Mouse (Mus musculus) embryonic facial prominence, embryonic 13.5 days (tissue): ENCODE results near the gene Sys1. TPM values are rescaled to one million over a fixed set of nuclear protein-coding genes. Genes with fewer than 3 reads are reported as not detected.

Source experiments
- ATAC-seq: fragments of 200-750 bp; cut with Nextera tagmentation; 2 replicates; pipeline ENCODE4 v1.8.0; 2017; ENCODE audit warnings: low read depth; ENCODE audit not compliant: insufficient number of reproducible peaks, insufficient read depth, low FRiP score, low TSS enrichment
- H3K27ac ChIP-seq: fragments of 300-500 bp; sonication (generic); 2 replicates; pipeline ENCODE4 v1.5.1; 2015; ENCODE audit warnings: moderate library complexity, mild to moderate bottlenecking, inconsistent platforms
- H3K27me3 ChIP-seq: fragments of 300-500 bp; sonication (generic); 2 replicates; pipeline ENCODE4 v1.6.1; 2015; ENCODE audit warnings: mild to moderate bottlenecking, inconsistent platforms
- H3K36me3 ChIP-seq: fragments of 300-500 bp; sonication (generic); 2 replicates; pipeline ENCODE4 v1.6.1; 2015; ENCODE audit warnings: mild to moderate bottlenecking, inconsistent platforms
- H3K4me1 ChIP-seq: fragments of 300-500 bp; sonication (generic); 2 replicates; pipeline ENCODE4 v1.6.1; 2015; ENCODE audit warnings: inconsistent platforms
- H3K4me2 ChIP-seq: fragments of 300-500 bp; sonication (generic); 2 replicates; pipeline ENCODE4 v1.6.1; 2015; ENCODE audit warnings: moderate library complexity, mild to moderate bottlenecking, inconsistent platforms
- H3K4me3 ChIP-seq: fragments of 300-500 bp; sonication (generic); 2 replicates; pipeline ENCODE4 v1.5.1; 2015; ENCODE audit warnings: mild to moderate bottlenecking, inconsistent platforms
- H3K9ac ChIP-seq: fragments of 300-500 bp; sonication (generic); 2 replicates; pipeline ENCODE4 v1.6.1; 2015; ENCODE audit warnings: mild to moderate bottlenecking, inconsistent platforms
- H3K9me3 ChIP-seq: fragments of 300-500 bp; sonication (generic); 2 replicates; pipeline ENCODE4 v1.6.1; 2016; ENCODE audit warnings: inconsistent platforms
- WGBS: fragments of 180-500 bp; shearing (Covaris S2); methylation state at CpG from one replicate; pipeline ENCODE4 v1.1.7; 2015; ENCODE audit warnings: mixed read lengths; 5-methylcytosine and 5-hydroxymethylcytosine counted together
- polyA plus RNA-seq: library from polyadenylated mRNA; unstranded; fragments of >200 nt; fragmentation: Nextera tagmentation; extraction: Ambion mirVana; gene quantifications from 2 replicates; pipeline ENCODE4 v1.2.1, GENCODE M21; 2015

Sys1 gene
- polyA plus RNA-seq, 1 experiment from 2014 or later = 65.9 TPM

- H3K9me3 ChIP-seq = no peaks in the 10 kb centered on the region
- no peaks in the 10 kb centered on the region for H3K27me3 ChIP-seq
- H3K4me2 ChIP-seq = no peak overlapping the region
- peaks cover 2% of the 10 kb centered on the region for H3K4me1 ChIP-seq
- H3K9ac ChIP-seq = no peak overlapping the region
- ATAC-seq = no peak
- no peak overlapping the region for H3K4me3 ChIP-seq
- no peak overlapping the region for H3K27ac ChIP-seq
- WGBS = 82% methylated on average over 5 of the region's 5 CpGs
- H3K36me3 ChIP-seq = peaks cover 63% of the 10 kb centered on the region
Measured at GRCm38 (mm10) chr2:164425401-164425800, 31.4 kb upstream of the Sys1 start.

- Histone ChIP-seq H3K27me3 (no peaks in the 10 kb centered on the region), H3K27ac (no peak overlapping the region), H3K36me3 (peaks cover 63% of the 10 kb centered on the region), H3K9me3 (no peaks in the 10 kb centered on the region), H3K4me3 (no peak overlapping the region), H3K9ac (no peak overlapping the region), H3K4me1 (peaks cover 10% of the 10 kb centered on the region), H3K4me2 (no peak overlapping the region)
- ATAC-seq = no peak
- WGBS = 32% methylated on average over 12 of the region's 12 CpGs
Measured at GRCm38 (mm10) chr2:164426121-164426520, 30.6 kb upstream of the Sys1 start.

- Histone ChIP-seq H3K4me3 (no peak overlapping the region), H3K27ac (no peak overlapping the region), H3K4me2 (no peak overlapping the region), H3K4me1 (peaks cover 18% of the 10 kb centered on the region), H3K36me3 (peaks cover 63% of the 10 kb centered on the region), H3K27me3 (no peaks in the 10 kb centered on the region), H3K9ac (no peak overlapping the region), H3K9me3 (no peaks in the 10 kb centered on the region)
- ATAC-seq = no peak
- WGBS = 83% methylated on average over 5 of the region's 5 CpGs
Measured at GRCm38 (mm10) chr2:164426952-164427351, 29.8 kb upstream of the Sys1 start.

GRCm38 (mm10) chr2:164428451-164428850 lies 28.3 kb upstream of the Sys1 start:
- 38% methylated on average over 5 of the region's 5 CpGs for WGBS
- H3K4me3 ChIP-seq = no peak overlapping the region
- H3K4me2 ChIP-seq = no peak overlapping the region
- no peak for ATAC-seq
- no peaks in the 10 kb centered on the region for H3K27me3 ChIP-seq
- 0 out of 2 replicates have a peak overlapping the region, but pooled peaks have one; percentile 11 for H3K9ac ChIP-seq
- peaks cover 60% of the 10 kb centered on the region for H3K36me3 ChIP-seq
- no peaks in the 10 kb centered on the region for H3K9me3 ChIP-seq
- no peak overlapping the region for H3K27ac ChIP-seq
- H3K4me1 ChIP-seq = peaks cover 33% of the 10 kb centered on the region

GRCm38 (mm10) chr2:164429881-164430615 lies 26.7 kb upstream of the Sys1 start:
- no peak overlapping the region for H3K9ac ChIP-seq
- H3K4me1 ChIP-seq = peaks cover 49% of the 10 kb centered on the region
- ATAC-seq = no peak
- H3K9me3 ChIP-seq = no peaks in the 10 kb centered on the region
- H3K4me3 ChIP-seq = no peak overlapping the region
- H3K4me2 ChIP-seq = peak overlapping the region; percentile 41
- WGBS = 45% methylated on average over 15 of the region's 15 CpGs
- peak overlapping the region; percentile 84 for H3K27ac ChIP-seq
- H3K27me3 ChIP-seq = no peaks in the 10 kb centered on the region
- H3K36me3 ChIP-seq = peaks cover 47% of the 10 kb centered on the region

- H3K9ac ChIP-seq = 0 out of 2 replicates have a peak overlapping the region, but pooled peaks have one; percentile 54
- peaks cover 41% of the 10 kb centered on the region for H3K36me3 ChIP-seq
- H3K27me3 ChIP-seq = no peaks in the 10 kb centered on the region
- H3K4me1 ChIP-seq = peaks cover 55% of the 10 kb centered on the region
- 7% methylated on average over 7 of the region's 7 CpGs for WGBS
- H3K4me3 ChIP-seq = 0 out of 2 replicates have a peak overlapping the region, but pooled peaks have one; percentile 4
- peak overlapping the region; percentile 84 for H3K27ac ChIP-seq
- ATAC-seq = peak; percentile 52
- H3K4me2 ChIP-seq = peak overlapping the region; percentile 41
- H3K9me3 ChIP-seq = no peaks in the 10 kb centered on the region
Measured at GRCm38 (mm10) chr2:164430697-164431096, 26.1 kb upstream of the Sys1 start.

GRCm38 (mm10) chr2:164431676-164432465 lies 24.9 kb upstream of the Sys1 start:
- no peaks in the 10 kb centered on the region for H3K27me3 ChIP-seq
- 57% methylated on average over 9 of the region's 9 CpGs for WGBS
- peaks cover 29% of the 10 kb centered on the region for H3K36me3 ChIP-seq
- no peak overlapping the region for H3K4me3 ChIP-seq
- no peak for ATAC-seq
- peaks cover 67% of the 10 kb centered on the region for H3K4me1 ChIP-seq
- H3K9ac ChIP-seq = peak overlapping the region; percentile 61; the same call in 1 of the 2 replicates
- H3K27ac ChIP-seq = peak overlapping the region; percentile 84
- peak overlapping the region; percentile 48 for H3K4me2 ChIP-seq
- no peaks in the 10 kb centered on the region for H3K9me3 ChIP-seq

GRCm38 (mm10) chr2:164432541-164433191 lies 24.1 kb upstream of the Sys1 start:
- Histone ChIP-seq H3K27me3 (no peaks in the 10 kb centered on the region), H3K4me2 (peak overlapping the region; percentile 48), H3K27ac (peak overlapping the region; percentile 84), H3K4me3 (peak overlapping the region; percentile 9; the same call in 1 of the 2 replicates), H3K9ac (peak overlapping the region; percentile 61), H3K36me3 (peaks cover 22% of the 10 kb centered on the region), H3K4me1 (peaks cover 74% of the 10 kb centered on the region), H3K9me3 (no peaks in the 10 kb centered on the region)
- 13% methylated on average over 22 of the region's 22 CpGs for WGBS
- ATAC-seq = no peak

GRCm38 (mm10) chr2:164433278-164433895 lies 23.4 kb upstream of the Sys1 start:
- 60% methylated on average over 9 of the region's 9 CpGs for WGBS

GRCm38 (mm10) chr2:164434681-164435080 lies 22.1 kb upstream of the Sys1 start:
- H3K27ac ChIP-seq = no peak overlapping the region
- no peaks in the 10 kb centered on the region for H3K9me3 ChIP-seq
- WGBS = 73% methylated on average over 3 of the region's 3 CpGs

More at GRCm38 (mm10) chr2:164433278-164433895, 23.4 kb upstream of the Sys1 start:
- Histone ChIP-seq H3K4me1 (peaks cover 81% of the 10 kb centered on the region), H3K9me3 (no peaks in the 10 kb centered on the region), H3K9ac (peak overlapping the region; percentile 61; the same call in 1 of the 2 replicates), H3K4me3 (no peak overlapping the region), H3K36me3 (peaks cover 15% of the 10 kb centered on the region), H3K27ac (peak overlapping the region; percentile 84), H3K27me3 (no peaks in the 10 kb centered on the region), H3K4me2 (peak overlapping the region; percentile 48)
- ATAC-seq = no peak

More at GRCm38 (mm10) chr2:164434681-164435080, 22.1 kb upstream of the Sys1 start:
- Histone ChIP-seq H3K4me3 (no peak overlapping the region), H3K27me3 (no peaks in the 10 kb centered on the region), H3K4me1 (peaks cover 94% of the 10 kb centered on the region), H3K4me2 (no peak overlapping the region), H3K9ac (0 out of 2 replicates have a peak overlapping the region, but pooled peaks have one; percentile 6), H3K36me3 (0 out of 2 replicates have a peak, but pooled peaks cover 2% of the 10 kb centered on the region)
- ATAC-seq = no peak
